Mouse (Mus musculus) gastrocnemius, postnatal 4 days (tissue): Measurements from ENCODE around the gene Cacul1. TPM values are rescaled to one million over a fixed set of nuclear protein-coding genes. Genes with fewer than 3 reads are reported as not detected.
A peak's percentile ranks its signal among the peaks of the same experiment; 100 is the strongest.
"Not testable (repeated sequence)": the region's sequence is repeated elsewhere in the genome, so short reads cannot be mapped to it uniquely, and the experiment has no call there.

Experiments
- DNase-seq, 2 experiments: peaks; one replicate each; pipeline ENCODE4 v3.0.0; 2021 to 2022; ENCODE audit warnings: low spot score in 2 of 2, mixed read lengths in 2 of 2
- long read RNA-seq, 2 experiments: library from polyadenylated mRNA; stranded (forward); transcript quantifications; one replicate each; pipeline ENCODE4 v2.0.0; 2021
- total RNA-seq, 2 experiments: library from RNA; stranded (reverse); gene quantifications; 2 replicates each; pipeline ENCODE4 v1.2.3; 2021

Cacul1 gene
- total RNA-seq = 10 to 100 TPM; 35.0 to 36.8 TPM
- long read RNA-seq, experiment 1, full-length matches to known transcripts = 9 of 16 reads
- long read RNA-seq, experiment 1, partial matches to known transcripts = 0 of 16 reads
- long read RNA-seq, experiment 1, other reads (novel, unspliced or antisense) = 7 of 16 reads
- long read RNA-seq, experiment 2, full-length matches to known transcripts = 14 of 31 reads
- long read RNA-seq, experiment 2, partial matches to known transcripts = 1 of 31 reads
- long read RNA-seq, experiment 2, other reads (novel, unspliced or antisense) = 16 of 31 reads

DNA sequence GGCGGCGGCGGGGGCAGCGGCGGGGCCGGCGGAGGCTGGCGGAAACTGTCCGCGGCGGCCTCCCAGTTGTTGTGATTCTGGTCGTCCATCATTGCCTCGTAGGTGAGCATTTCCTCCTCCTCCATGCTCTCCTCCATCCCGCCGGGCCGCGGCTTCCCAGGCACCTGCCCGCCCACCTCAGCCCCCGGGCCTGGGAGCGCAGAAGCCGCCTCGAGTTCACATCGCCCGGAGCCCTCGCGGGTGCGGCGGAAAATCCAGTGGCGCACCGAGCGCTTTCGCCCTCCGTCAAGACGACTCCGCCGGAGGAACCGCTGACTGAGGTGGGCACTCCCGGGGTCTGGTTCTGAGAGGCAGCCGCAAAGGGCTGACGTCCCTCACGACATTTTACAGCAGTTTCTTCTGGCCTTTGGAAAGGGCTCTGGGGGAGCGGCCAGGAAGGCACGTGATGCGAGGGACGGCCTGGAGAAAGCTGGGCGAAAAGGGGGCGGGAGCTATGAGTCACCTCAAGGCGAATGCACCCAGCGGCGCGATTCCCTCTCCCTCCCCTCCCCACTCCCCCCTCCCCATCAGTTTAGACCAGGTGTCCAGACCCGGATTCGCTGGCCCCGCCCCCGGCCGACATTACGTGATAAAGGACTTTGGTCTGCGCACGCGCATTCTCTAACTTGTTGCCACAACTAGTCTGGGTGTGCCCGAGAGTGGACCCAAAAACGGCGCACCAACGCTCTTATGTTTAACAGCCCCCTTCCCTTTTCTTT is at the start of gene Cacul1:
TSS of gene Cacul1 (minus strand) at position 444 of the 758 bp plus-strand sequence.
- peak; percentile 91 to 94 for DNase-seq

GRCm38 (mm10) chr19:60619420-60619819 is 38.6 kb upstream of the Cacul1 start:
- DNase-seq = no peak

DNA sequence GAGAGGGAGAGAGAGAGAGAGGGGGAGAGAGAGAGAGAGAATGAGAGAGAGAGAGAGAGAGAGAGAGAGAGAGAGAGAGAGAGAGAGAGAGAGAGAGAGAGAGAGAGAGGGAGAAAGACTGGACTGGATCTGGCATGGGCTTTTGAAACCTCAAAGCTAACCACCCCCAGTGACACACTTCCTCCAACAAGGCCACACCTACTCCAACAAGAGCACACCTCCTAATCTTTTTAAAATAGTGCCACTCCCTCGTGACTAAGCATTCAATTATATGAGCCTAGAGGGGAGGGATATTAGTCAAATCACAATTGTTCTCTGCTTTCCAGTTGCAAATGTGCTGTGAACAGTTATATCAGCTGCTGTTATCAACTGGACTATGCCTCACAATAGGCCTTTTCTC is 36.2 kb upstream of the Cacul1 start:
- DNase-seq = no peak

- DNase-seq = peak in 1 of 2 experiments; percentile 17
Measured at GRCm38 (mm10) chr19:60615470-60616200, 34.8 kb upstream of the Cacul1 start.

GRCm38 (mm10) chr19:60611525-60612215 is 30.8 kb upstream of the Cacul1 start:
- no peak for DNase-seq

GRCm38 (mm10) chr19:60608766-60609165 is 27.9 kb upstream of the Cacul1 start:
- peak in 1 of 2 experiments; percentile 26 for DNase-seq

DNA sequence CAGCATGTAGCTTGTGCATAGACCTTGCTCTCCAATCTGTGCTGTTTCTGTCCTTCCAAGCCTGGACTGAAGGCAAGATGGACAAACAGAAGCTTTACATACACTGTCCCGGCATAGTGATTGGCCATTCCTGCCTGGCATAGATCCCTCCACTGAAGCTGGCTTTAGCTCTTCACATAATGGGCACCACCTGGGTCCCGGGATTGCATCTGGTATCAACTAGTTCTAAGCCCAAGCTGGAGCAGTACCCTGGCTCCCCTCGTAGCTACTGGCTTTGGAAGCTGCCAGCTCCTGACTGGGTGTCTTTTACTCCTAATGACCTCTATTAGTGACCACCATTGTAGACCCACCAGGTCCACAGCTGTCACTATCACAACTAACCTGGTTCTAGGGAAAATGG is 22.8 kb upstream of the Cacul1 start:
- DNase-seq = no peak

- not testable (repeated sequence) for DNase-seq
Measured at GRCm38 (mm10) chr19:60602066-60602465, 21.2 kb upstream of the Cacul1 start.

DNA sequence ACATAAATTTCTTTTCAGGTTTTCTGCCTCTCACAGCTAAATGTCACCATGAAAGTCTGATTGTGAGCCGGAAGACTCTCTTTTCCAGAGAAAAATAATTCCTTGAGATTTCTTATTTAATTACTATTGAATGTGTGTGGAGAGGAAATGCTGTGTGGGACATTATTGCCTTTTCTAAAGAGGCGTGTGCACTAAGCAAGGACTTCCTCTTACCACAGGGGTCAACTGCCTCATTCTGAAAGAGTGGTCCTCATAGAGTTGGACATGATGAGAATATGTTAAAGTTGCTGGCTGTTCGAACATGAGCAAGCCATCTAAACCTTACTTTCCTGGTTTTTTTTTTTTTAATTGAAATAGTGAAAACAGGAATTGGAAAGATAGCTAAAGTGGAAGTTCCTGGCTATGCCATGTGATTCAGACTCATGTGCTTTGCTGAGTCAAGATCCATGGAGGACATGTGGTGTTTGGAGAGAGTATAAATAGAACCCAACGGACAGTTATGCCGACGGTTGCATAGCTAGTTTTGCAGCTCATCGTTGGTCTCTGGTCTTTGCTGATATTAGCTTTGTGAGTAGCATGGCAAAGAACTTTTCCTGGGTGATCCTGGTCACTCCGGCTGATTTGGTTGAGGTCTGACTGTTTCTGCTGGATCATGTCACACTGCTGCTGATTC is 17.3 kb upstream of the Cacul1 start:
- no peak for DNase-seq

DNA sequence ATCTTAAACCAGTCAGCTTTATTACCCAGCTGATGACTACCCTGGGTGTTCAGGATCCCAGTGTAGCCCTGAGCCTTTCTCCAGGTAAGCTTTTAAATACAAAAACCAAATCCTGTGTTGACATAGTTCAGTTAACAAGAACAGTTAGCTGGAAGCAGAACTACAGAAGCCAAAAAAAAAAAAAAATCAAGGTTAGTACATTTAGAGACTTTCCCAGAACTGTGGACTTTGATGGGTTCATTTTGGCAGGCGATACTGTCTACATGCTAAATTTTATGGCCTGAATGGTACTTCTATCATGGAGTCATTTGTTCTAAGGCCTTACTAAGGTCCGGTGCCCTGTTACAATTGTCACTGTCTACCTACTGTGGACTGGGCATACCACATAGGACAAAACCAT is 8.8 kb upstream of the Cacul1 start:
- DNase-seq = no peak

- no peak for DNase-seq
Measured at GRCm38 (mm10) chr19:60586652-60587051, 5.8 kb upstream of the Cacul1 start.

DNA sequence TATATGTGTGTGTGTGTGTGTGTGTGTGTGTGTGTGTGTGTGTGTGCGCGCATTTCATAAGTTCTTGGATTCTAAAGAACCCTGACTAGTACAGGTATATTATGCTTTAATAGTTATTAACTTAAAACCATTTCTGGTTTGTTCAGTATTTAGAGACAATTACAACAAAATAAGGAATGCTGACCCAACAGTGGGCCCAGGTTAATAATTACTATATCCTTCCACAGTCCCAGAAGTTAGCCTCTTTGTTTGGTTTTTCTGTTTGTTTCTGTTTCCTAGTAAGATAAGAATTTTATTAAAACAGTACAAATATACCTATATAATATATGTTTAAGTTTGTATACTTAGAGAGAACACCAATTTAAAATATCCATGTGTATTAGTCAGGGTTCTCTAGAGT is 2.4 kb upstream of the Cacul1 start:
- no peak for DNase-seq

DNA sequence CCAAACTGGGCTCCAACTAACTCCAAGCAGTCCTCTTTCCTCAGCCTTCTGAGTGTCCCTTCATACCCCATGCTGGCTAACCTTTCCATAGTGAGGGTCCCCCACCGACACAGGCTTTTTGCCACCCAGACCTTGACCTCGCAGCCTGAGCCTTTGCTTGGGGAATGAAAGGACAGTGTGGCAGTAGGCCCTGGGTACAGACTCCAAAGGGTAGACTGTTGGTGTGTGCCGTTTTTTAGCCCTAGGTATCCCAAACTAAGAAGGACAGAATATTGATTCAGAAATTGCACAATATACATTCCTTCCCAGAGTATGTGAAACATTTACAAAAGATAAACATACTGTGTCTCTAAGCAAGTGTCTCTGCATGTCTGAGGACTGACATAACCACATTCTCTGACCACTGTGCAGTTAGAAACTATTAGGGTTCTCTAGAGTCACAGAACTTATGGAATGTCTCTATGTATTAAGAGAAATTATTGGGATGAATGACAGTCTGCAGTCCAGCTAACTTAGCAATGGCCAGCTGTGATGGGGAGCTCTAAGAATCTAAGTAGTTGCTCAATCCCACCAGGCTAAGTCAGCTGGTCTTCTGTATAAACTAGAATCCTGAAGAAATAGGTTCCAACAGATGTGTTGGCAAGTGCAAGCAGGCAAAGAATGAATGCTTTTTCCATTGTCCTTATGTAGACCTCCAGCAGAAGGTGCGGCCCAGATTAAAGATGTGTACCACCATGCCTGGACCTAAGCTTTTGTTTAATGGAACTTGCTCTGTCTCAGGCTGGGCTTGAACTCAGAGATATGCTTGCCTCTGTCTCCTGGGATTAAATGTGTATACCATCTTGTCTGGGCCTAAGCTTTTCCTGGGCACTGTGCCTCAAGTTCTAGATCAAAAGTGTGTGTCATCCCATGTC is 809 bp upstream of the Cacul1 start:
- no peak for DNase-seq

GRCm38 (mm10) chr19:60579771-60580581 is 849 bp downstream of the Cacul1 start:
- peak in 1 of 2 experiments; percentile 45 for DNase-seq

- no peak for DNase-seq
Measured at GRCm38 (mm10) chr19:60576741-60577140, 4.1 kb downstream of the Cacul1 start.

DNA sequence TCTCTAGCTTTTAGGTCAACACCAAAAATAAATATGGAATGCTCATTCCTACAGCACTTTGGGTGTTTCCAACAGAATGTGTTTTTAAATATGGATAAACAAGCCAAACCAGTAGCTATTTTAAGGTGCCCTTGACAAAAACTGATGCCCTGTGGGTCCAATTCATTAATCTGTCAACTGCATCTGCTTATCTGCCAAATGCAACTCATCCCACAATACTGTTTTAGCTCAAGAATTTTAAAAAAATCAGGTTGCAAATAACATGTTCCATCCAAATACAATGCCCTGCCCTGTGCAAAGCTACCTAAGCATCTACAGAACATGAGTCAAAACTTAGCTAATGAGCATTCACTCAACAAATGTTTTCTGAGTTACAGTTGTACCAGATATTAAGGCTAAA is 20.3 kb downstream of the Cacul1 start:
- no peak for DNase-seq

DNA sequence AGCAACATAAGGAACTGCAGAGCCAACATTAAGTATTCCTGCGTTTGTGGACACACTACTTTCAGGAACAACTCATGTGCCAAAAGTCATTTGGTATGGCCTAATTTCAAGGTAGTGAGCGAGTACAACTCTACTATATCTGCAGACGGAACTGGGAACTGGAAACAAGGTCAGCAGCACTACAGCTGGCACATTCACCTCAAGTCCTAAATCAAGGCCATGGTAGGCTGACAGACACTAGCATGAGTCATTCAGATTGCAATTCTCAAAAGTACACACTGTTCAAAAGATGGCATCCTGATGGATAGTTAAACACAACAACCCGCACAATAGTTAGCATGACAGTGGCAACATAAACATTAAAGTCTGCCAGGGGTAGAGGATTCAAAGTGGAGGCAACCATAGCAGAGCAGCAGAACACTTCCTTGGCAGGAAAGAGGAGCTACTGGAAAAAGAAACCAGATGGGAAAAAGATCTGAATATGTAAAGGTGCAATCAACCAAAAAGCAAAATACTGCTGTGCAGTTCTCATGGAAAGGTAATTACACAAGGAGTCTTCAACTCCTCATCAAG is 25.9 kb downstream of the Cacul1 start:
- no peak for DNase-seq

DNA sequence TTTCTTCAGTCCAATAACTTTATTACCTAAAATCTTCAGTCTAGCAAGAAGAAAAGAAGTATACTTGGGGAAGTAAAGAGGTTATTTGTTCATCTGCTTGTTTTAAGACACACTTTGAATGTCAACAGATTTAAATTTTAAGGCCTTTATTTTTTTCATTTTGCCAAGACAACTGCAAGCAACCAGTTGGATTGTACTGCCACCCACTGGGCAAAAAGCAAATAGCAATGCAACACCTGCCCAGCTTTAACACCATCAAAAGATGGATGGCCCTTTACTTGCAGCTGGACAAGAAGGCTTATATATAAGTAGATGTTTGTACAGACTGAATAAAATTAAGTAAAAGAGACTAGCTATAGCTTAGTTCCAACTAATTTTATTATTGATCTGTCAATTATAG is 27.3 kb downstream of the Cacul1 start:
- DNase-seq = peak; percentile 23 to 45
